Mouse (Mus musculus) adrenal gland, postnatal 14 days (tissue): ENCODE data around the gene Dock3. TPM values are rescaled to one million over a fixed set of nuclear protein-coding genes. Genes with fewer than 3 reads are reported as not detected.
A peak's percentile ranks its signal among the peaks of the same experiment; 100 is the strongest.
"Not testable (repeated sequence)": the region's sequence is repeated elsewhere in the genome, so short reads cannot be mapped to it uniquely, and the experiment has no call there.

ENCODE experiments used
- DNase-seq: peaks from one replicate; pipeline ENCODE4 v3.0.0; 2021; ENCODE audit warnings: mixed read lengths
- total RNA-seq: library from RNA; stranded (reverse); gene quantifications from 2 replicates; pipeline ENCODE4 v1.2.3, GENCODE M21; 2021

The Dock3 gene
- total RNA-seq, 1 experiment from 2014 or later: 3.4 TPM

DNA sequence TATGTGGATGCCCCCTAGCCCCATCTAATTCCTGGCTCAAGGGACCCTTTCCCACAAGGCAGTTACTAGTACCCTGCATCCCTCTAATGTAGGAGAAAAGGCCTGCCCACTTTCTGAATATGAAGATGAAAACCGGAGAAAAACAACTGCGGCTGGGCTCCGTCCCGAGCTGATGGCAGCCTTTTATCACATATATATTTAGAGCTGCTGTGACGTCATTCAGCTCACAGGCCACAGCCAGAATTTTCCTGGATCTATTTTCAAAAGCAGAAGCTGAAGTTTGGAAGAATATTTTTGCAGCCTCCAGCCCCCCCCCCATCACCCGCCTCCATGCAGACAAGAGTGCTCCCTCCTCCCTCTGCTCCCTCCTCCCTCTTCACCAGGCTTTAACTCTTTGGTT lies 27.9 kb upstream of the Dock3 start:
- DNase-seq: no peak

DNA sequence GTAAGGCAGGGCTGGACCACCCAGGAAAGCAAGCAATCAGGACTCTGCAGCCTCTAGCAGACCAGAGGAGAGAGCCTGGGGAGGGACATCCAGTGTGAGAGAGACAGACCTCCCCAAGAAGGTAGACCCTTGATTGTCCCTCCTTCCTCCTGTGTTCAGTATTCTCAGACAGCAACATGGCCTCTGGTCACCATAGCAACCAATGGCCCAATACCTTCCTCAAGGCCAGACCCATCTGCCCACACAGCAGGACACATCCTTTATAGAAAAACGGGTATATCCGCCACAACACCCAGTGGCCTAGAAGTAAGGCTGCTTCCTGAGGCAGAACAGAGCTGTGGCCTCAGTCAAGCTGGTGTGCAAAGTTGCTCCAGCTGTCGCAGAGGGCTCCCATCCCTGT lies 23.9 kb upstream of the Dock3 start:
- peak; percentile 21 for DNase-seq

DNA sequence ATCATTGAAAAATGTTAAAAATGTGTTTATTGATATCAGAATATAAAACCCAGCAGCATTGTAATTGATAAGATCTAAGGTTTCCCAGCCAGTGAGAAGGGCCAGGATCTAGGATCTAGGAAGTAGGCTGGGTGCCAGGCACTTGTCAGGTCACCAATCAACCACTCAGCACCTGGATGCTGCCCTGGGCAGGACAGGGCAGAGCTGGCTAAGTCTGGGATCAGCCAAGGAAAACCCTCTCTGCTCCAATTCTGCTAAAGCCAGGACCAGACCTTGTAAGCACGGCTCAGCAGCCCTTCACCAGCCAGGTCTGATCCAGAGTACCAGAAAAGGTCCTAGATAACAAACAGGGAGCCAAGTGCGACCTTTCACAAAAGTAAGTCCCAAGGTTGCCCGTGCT lies 23.2 kb upstream of the Dock3 start:
- DNase-seq: no peak

DNA sequence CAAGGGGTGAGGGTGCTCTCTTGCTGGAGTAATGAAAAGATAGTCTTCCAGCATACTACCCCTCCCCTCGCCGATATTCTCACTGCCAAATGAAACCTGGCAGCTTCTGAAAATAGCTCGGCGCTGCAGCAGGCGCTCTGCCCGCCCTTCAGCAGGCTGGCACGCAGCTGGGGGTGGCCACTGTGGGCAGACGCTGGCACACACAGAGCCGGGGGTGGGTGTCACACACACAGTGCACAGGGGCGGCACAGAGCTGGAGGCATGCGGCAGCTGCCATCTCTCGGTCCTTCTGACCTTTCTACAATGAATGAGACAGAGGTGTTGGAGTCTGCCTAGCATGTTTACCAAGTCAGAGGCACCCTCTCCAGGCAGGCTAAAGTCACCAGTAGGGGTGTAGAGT lies 22.8 kb upstream of the Dock3 start:
- peak; percentile 60 for DNase-seq

DNA sequence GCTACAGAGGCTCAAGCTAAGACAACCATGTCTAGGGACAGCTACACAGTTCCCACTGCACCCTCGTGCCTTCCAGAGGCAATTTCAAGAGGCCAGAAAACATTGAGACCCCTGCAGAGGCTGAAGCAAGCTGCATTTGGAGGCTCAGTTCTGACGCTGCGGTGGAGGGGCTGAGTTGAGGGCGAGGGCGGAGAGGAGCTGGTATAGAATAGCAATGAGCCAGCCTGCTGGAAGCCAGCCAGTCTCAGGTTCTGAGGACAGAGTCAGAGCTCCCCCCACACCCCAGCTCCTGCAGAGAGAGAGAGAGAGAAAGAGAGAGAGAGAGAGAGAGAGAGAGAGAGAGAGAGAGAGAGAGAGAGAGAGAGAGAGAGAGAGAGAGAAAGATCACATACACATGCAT lies 20.5 kb upstream of the Dock3 start:
- DNase-seq: no peak

DNA sequence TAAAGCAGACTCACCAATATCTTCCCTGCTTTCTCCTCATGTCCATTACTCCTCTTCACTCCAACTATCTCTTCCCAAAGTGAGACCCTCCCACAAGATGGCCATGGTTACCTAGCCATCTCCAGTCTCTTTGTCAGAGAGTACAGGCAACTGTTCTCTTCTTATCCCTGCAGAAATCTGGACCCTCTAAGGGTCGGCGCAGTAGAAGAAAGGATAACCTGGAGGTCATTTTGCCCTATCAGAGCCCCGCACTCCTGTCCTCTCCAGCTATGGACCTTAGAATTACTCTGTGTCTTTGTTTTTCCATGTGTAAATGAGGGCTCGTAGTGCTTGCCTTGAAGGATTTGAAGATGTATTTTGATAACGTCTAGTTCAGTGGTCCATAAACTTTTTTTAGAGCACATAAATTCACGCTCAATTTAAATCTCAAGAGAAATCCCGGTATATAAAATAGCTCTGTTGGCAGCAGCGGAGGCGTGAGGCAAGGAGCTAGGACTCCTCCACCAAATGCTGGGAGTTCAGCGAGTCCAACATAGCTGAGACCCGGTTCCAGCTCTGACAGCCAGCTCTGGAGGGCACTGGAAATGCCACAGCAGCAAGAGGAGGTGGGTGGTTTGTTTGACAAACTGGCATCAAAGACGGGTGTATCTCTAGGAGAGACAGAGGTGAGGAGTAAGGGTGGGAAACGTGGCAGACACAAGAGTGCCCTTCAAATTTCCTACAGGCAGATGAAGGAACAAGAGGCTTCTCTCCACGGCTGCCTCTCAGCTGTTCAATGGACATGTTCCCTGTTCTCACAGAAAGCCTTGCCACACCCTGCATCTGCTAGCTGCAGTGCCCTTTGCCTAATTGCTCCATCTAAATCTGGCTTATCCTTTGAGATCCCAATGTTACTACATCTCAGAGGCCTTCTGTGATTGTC lies 19.0 kb upstream of the Dock3 start:
- DNase-seq: no peak

DNA sequence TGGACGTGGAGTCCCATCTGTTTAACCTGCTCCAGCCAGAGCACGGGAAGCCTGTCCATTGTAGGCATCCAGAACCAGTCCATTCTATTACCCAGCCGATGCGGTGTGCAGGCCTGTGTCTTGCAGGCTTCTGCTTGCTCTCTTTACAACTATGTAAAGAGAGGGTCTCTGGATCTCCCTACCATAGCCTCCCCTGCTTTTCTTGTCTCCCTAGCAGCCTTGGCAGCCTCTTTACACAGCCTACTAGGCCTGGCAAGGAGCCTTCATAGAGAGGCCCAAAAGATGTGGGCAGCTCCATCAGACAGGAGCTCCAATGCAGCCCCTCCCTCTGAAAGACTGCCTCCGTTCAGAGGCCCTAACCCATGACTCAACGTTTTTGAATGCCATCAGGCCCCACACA lies 17.4 kb upstream of the Dock3 start:
- DNase-seq: no peak

DNA sequence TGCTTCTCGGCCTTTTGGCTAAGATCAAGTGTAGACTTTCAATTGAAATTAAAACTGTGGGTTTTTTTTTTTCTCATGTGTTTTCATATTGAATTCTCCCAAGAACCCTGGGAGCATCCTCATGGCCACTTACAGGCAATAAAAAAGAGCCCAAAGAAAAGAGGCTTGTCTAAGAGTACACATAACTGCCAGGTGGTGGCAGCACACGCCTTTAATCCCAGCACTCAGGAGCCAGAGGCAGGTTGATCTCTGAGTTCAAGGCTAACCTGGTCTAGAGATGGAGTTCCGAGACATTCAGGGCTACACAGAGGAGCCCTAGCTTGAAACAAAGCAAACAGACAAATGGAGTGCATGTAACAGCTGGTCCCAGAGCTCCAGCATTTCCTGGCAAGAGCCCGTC lies 14.5 kb upstream of the Dock3 start:
- peak; percentile 29 for DNase-seq

DNA sequence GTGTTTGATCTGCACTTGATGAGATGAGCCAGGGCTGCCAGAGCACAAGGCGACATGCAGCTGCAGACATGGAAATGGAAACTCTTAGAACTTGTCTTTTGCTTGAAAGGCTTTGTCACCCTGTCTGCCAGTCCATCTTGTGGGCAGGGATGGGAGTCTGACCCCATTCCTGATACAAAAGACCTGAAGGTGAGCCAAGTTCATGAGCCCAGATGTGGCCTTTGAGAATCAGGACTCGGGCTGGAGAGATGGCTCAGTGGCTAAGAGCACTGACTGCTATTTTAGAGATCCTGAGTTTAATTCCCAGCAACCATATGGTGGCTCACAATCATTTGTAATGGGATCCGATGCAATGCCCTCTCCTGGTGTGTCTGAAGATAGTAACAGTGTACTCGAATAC lies 13.6 kb upstream of the Dock3 start:
- DNase-seq: no peak

DNA sequence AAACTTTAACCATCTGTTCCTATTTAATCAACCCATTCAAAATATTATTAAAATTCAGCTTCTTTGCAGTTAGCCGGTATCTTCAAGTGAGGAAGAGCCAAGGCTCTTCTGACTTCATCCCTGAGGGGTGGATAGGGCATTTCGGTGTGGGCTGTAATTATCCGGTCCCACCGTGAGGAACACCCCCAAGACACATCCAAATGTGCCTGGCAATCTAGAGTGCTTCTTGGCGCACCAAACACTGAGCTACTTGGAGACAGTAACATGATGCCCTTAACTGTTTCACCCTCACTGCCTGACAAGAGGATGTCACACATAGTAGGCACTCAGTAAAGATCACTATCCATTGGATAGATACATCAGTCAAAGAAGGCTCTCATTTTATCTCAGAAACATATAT lies 4.4 kb upstream of the Dock3 start:
- DNase-seq: no peak

DNA sequence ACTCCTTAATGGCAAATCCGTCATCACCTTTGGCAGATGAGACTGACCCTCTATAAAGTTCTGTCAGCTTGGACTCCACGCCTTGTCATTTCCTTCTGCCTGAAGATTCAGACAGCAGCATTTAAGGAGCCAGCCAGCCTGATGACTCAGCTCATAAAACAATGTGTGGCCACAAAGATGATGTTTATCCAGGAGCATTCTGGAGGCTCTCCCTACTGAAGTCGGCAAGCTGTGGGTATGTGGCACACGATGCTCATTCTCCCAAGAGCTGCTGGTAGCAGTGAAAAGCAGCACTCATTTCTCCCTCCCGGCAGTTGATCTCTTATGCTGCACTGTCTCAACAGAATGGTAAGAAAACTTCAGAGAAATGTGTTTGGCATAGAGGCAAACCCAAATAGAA lies 3.6 kb upstream of the Dock3 start:
- DNase-seq: no peak

DNA sequence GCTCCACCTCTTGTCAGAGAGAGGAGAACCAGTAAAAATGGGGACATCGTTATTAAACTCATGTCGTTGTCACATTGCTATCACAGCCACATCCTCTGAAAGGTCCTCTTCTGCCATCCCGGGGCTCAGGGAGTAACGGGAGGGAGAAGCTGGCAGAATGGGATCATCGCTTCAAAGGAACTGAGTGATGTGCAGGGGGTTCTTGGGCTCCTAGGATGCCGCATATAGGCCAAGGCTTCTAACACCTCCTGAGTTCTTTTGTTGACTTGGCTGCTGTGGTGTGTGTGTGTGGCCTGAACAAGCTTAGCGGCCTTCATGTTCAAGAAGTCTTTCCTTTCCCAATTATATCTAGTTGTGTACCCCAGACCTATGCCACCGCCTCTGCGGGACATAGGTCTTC lies 431 bp upstream of the Dock3 start:
- DNase-seq: no peak

DNA sequence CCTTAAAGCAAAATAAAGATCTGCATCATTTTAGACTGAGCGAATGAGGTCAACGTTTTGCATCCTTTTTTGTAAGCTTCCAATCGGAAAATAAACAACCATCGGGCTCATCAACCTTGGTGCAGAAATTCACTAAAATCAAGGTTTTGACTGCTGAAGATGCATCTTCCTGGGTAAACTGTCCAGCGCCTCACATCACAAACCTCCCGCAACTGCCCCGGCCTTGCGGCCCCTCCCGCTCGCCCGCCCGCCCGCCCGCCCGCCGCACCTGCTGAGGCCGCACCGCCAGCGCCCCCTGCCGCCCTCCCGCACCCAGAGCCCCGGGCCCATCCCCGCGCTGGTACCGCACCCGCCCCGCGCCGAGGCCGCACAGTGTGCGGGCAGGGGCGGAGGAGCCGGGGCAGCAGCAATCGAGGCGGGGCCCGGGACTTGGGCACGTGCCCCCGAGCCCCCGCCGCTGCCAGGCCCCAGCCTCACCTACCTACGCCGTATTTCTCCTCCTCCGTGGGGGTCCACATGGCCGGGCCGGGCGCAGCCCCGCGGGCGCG lies 644 bp downstream of the Dock3 start:
- DNase-seq: peak; percentile 62

DNA sequence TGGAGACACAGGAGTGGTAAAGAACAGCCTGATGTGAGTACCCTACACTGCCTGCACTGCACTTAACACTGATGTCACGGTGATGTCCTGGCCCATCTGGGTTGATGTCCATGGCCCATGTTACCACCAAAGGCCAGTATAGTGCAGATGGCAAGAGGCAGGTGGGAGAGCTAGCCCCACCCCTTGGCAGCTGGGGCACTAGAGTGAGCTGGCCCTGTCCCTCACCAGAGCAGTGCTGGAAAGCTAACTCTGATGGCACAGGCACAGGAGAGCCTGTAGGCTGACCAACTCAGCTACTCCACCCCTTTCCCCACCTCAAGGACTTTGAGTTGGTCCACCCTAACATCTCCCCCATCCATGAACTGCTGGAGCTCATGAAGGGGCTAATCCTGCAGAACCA lies 7.1 kb downstream of the Dock3 start:
- DNase-seq: no peak

DNA sequence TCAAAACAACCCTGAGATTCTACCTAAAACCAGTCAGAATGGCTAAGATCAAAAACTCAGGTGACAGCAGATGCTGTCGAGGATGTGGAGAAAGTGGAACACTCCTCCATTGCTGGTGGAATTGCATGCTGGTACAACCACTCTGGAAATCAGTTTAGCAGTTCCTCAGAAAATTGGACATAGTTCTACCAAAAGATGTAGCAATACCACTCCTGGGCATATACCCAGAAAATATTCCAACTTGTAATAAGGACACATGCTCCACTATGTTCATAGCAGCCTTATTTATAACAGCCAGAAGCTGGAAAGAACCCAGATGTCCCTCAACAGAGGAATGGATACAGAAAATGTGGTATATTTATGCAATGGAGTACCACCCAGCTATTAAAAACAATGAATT lies 56.9 kb downstream of the Dock3 start:
- DNase-seq: not testable (repeated sequence)

DNA sequence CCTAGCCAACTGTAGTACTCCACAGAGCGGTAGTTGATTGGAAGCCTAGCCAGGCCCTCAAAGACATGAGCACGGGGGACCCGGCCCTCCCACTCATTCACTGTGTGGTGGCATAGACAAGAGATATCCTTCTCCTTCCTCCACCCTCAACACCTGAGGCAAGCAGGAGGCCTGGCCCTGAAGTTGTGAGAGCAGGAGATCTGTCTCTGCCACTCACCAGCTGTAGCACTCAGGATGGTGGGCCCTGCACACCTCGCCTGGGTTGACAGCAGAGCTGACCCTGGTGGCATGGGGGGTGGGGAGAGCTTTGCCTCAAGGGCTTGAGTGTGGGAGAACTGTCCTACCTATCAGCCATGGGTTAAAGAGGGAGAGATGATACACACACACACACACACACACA lies 65.9 kb downstream of the Dock3 start:
- DNase-seq: no peak

DNA sequence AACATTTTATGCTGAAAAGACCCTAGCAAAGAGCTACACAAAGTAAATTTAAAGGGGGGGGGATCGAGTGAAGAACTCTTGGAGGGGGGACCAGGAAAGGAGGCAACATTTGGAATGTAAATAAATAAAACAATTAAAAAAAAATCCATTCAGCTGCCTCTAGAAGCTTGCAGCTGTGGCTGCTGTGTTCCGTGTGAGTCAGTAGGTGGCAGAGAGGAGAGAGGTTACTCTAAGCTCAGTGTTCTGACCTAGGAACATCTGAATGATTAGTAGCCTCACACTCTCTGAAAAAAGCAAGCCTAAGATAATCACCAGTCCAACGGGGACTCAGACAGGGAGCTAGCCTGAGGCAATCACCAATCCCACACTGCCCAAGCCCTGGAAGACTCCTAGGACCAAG lies 66.9 kb downstream of the Dock3 start:
- DNase-seq: no peak

DNA sequence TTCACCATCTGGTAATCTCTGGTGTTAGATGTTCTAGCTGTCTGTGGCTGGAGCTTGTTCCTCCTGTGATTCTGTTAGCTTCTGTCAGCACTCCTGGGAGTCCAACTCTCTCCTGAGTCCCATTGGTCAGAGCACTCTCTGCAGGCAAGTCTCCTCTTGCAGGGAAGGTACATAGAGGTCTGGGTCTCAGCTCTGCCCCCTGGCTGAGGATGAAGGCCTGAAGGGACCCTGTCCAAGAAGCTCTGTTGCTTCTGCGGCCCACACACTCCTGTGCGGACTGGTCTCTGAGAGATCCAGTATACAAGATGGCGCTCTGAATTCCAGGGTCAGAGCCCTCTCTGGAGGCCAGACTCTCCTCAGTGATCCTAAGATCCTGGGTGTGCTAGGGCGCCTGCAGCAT lies 75.3 kb downstream of the Dock3 start:
- not testable (repeated sequence) for DNase-seq

DNA sequence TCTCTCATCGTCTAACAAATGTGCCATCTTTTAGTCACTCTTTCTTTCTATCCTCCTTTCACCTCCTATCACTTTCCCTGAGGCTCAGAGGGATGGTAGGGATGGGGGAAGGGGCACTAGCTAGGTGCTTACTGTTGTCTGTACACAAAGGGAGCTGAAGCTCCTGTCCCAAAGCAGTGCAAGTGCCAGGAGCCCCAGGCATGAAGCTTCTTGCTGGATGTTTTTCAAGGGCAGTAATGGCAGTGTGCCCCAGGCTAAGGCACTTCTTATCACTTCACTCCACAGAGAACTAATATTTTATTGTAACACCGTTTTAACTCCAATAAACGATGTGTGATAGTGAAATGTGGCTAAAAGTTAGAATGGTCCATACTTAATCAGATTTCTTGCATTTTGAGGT lies 118.9 kb downstream of the Dock3 start:
- DNase-seq: peak; percentile 5

DNA sequence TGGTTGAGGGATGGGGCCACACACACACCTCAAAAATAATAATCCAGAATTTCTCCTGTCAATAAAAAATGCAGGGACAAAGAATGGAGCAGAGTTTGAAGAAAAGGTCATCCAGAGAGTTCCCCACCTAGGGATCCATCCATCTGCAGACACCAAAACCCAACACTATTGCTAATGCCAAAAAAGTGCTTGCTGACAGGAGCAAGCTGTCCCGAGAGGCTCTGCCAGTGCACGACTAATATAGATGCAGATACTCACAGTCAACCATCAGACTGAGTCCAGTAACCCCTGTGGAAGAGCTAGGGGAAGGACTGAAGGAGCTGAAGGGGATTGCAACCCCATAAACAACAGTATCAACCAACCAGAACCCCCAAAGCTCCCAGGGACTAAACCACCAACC lies 119.7 kb downstream of the Dock3 start:
- DNase-seq: no peak

DNA sequence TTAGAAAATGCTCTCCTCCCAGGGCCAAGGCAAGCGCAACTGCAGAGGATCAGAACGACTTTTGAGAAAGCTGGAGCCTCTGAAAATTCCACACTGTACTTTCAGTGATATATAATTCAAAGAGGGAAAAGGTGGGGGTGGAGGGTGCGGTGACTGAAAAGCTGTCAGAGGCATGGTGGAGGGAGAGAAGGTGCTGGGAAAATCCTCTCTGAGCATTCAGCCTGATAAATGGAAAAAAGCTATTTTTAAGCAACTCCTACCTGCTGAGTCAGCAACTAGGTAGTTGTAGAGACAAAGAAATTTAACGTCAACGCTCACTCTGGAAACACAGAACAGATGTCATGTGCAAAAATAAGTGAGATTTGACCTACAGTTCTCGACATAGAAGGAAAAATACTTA lies 132.2 kb downstream of the Dock3 start:
- DNase-seq: no peak

DNA sequence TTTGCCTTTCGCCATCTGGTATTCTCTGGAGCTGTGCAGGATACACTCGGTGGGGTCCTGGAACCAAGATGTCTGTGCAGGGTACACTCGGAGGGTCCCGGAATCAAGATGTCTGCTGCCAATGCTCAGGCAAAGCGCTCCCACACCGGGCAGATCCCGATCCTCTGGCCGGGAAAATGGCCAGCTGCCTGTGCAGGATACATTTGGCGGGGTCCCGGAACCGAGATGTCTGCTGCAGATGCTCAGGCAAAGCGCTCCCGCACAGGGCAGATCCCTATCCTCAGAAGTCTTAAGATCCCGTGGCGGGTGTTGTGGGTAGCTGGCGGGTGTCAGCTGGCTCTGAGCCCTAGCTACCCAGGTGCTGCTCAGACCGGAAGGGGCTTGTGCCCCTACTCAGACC lies 142.3 kb downstream of the Dock3 start:
- DNase-seq: not testable (repeated sequence)

DNA sequence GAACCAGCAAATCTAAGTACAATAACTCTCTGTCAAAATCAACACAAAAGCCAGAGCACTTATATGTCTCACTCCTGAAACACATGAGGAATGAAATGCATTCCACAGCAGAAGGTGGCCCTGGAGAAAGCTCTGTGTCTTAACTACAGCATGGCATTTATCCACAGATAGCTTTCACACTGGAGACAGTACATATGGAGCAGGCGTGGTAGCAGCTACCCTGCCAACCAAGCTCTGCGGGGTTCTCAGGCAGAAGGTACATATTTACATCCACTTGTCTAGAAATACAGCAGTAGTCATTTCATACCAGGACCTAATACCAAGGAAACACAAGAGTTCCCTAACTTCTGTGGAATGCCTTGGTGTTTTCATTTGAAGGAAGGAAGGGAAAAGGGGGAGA lies 144.2 kb downstream of the Dock3 start:
- DNase-seq: no peak

DNA sequence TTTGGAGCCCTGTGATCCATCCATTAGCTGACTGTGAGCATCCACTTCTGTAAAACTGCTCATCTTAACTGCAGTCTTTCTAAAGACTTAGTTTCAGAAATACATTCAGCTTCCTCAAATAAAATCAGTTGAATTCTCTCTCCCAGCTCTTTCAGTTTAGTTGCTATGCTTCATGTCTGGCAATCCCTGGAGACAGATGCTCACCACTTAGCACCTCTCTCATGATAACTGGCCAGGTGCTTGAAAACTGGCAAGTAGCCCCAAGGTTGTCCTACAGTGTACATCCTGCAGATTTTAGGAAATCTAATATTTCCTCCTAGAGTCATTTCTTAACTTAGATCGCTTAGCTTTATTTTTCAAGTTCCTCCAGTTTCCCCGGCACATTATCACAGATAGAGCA lies 193.8 kb downstream of the Dock3 start:
- DNase-seq: no peak
